Mouse (Mus musculus) heart, postnatal 14 days (tissue): ENCODE data around the gene Fam43a. TPM values are rescaled to one million over a fixed set of nuclear protein-coding genes. Genes with fewer than 3 reads are reported as not detected.

ENCODE experiments used
- DNase-seq, 2 experiments: peaks; one replicate each; pipeline ENCODE4 v3.0.0; 2021 to 2022
- intact Hi-C: fragments of 180-260 bp; cut with DNase I; formaldehyde crosslinking; loops from one replicate; pipeline ENCODE4 v1.15.1; 2025
- total RNA-seq, 2 experiments: library from RNA; stranded (reverse); gene quantifications; 2 replicates each; pipeline ENCODE4 v1.2.3; 2021

Gene Fam43a
- total RNA-seq, 2 experiments from 2014 or later = 31.8 to 34.0 TPM

GRCm38 (mm10) chr16:30591990-30592389, 7.5 kb upstream of the Fam43a start:
- no peak for DNase-seq

GRCm38 (mm10) chr16:30595356-30595755, 4.2 kb upstream of the Fam43a start:
- intact Hi-C loops = loop anchor here (5.0 kb wide), 1 partner anchor 762 kb away; no protein-coding TSS in a partner anchor
- DNase-seq = no peak

More at GRCm38 (mm10) chr16:30591990-30592389, 7.5 kb upstream of the Fam43a start:
- intact Hi-C loops = no loop called here

- intact Hi-C loops = loop anchor here (5.0 kb wide), 1 partner anchor 761 kb away; no protein-coding TSS in a partner anchor
- DNase-seq = no peak
These were observed 3.5 kb upstream of the Fam43a start for GRCm38 (mm10) chr16:30595835-30596557.

GRCm38 (mm10) chr16:30596959-30597681, 2.4 kb upstream of the Fam43a start:
- intact Hi-C loops = loop anchor here (1.0 to 5.0 kb wide), 2 partner anchors 474 to 760 kb away; no protein-coding TSS in a partner anchor

GRCm38 (mm10) chr16:30600431-30601045, 1.0 kb downstream of the Fam43a start:
- peak; percentile 81 to 82 for DNase-seq
- intact Hi-C loops = loop anchor here (2.0 kb wide), 3 partner anchors 54 to 220 kb away; no protein-coding TSS in a partner anchor

More at GRCm38 (mm10) chr16:30596959-30597681, 2.4 kb upstream of the Fam43a start:
- peak; percentile 87 to 94 for DNase-seq

GRCm38 (mm10) chr16:30601046-30601832, 1.7 kb downstream of the Fam43a start:
- intact Hi-C loops = loop anchor here (2.0 kb wide), 3 partner anchors 54 to 220 kb away; no protein-coding TSS in a partner anchor
- DNase-seq = peak; percentile 74 to 80

GRCm38 (mm10) chr16:30601946-30602345, 2.4 kb downstream of the Fam43a start:
- intact Hi-C loops = loop anchor here (2.0 kb wide), 4 partner anchors 53 to 219 kb away; no protein-coding TSS in a partner anchor
- peak in 1 of 2 experiments; percentile 38 for DNase-seq

GRCm38 (mm10) chr16:30602684-30603530, 3.4 kb downstream of the Fam43a start:
- intact Hi-C loops = loop anchor here (1.0 to 2.0 kb wide), 2 partner anchors 134 to 374 kb away; no protein-coding TSS in a partner anchor
- no peak for DNase-seq

GRCm38 (mm10) chr16:30603531-30603842, 4.0 kb downstream of the Fam43a start:
- intact Hi-C loops = loop anchor here (1.0 to 2.0 kb wide), 2 partner anchors 133 to 374 kb away; no protein-coding TSS in a partner anchor
- peak; percentile 44 to 56 for DNase-seq

- intact Hi-C loops = loop anchor here (2.0 kb wide), 1 partner anchor 87 kb away; no protein-coding TSS in a partner anchor
- peak in 1 of 2 experiments; percentile 31 for DNase-seq
These were observed 4.7 kb downstream of the Fam43a start for GRCm38 (mm10) chr16:30604061-30604806.

- DNase-seq = no peak
- intact Hi-C loops = loop anchor here (2.0 kb wide), 1 partner anchor 86 kb away; no protein-coding TSS in a partner anchor
These were observed 5.2 kb downstream of the Fam43a start for GRCm38 (mm10) chr16:30604807-30605137.

- DNase-seq = no peak
- intact Hi-C loops = loop anchor here (2.0 kb wide), 1 partner anchor 85 kb away; no protein-coding TSS in a partner anchor
These were observed 6.0 kb downstream of the Fam43a start for GRCm38 (mm10) chr16:30605528-30605927.

GRCm38 (mm10) chr16:30607868-30608267, 8.3 kb downstream of the Fam43a start:
- intact Hi-C loops = no loop called here
- DNase-seq = no peak

- DNase-seq = no peak
- intact Hi-C loops = no loop called here
These were observed 11.8 kb downstream of the Fam43a start for GRCm38 (mm10) chr16:30611331-30611730.

GRCm38 (mm10) chr16:30613122-30613521, 13.6 kb downstream of the Fam43a start:
- intact Hi-C loops = no loop called here
- no peak for DNase-seq

- intact Hi-C loops = no loop called here
- no peak for DNase-seq
These were observed 14.6 kb downstream of the Fam43a start for GRCm38 (mm10) chr16:30614122-30614521.

GRCm38 (mm10) chr16:30614705-30615317, 15.3 kb downstream of the Fam43a start:
- intact Hi-C loops = no loop called here
- no peak for DNase-seq

- DNase-seq = no peak
- intact Hi-C loops = no loop called here
These were observed 16.8 kb downstream of the Fam43a start for GRCm38 (mm10) chr16:30616281-30616680.
